Mouse (Mus musculus) midbrain, embryonic 12.5 days (tissue): Measurements from ENCODE around the gene Itga4. TPM values are rescaled to one million over a fixed set of nuclear protein-coding genes. Genes with fewer than 3 reads are reported as not detected.

Experiments
- ATAC-seq: fragments of 200-750 bp; cut with Nextera tagmentation; 2 replicates; pipeline ENCODE4 v1.8.0; 2017; ENCODE audit warnings: low read depth, moderate TSS enrichment, moderate library complexity; ENCODE audit not compliant: low FRiP score
- H3K27ac ChIP-seq: fragments of 300-500 bp; sonication (generic); replicated peaks from 2 replicates; pipeline ENCODE4 v1.5.1; 2016; ENCODE audit warnings: mild to moderate bottlenecking
- H3K27me3 ChIP-seq: fragments of 300-500 bp; sonication (generic); 2 replicates; pipeline ENCODE4 v1.6.1; 2016; ENCODE audit warnings: mild to moderate bottlenecking
- H3K36me3 ChIP-seq: fragments of 300-500 bp; sonication (generic); 2 replicates; pipeline ENCODE4 v1.6.1; 2016
- H3K4me1 ChIP-seq: fragments of 300-500 bp; sonication (generic); 2 replicates; pipeline ENCODE4 v1.6.1; 2016
- H3K4me2 ChIP-seq: fragments of 300-500 bp; sonication (generic); replicated peaks from 2 replicates; pipeline ENCODE4 v1.6.1; 2016; ENCODE audit warnings: mild to moderate bottlenecking, moderate library complexity
- H3K4me3 ChIP-seq: fragments of 300-500 bp; sonication (generic); 2 replicates; pipeline ENCODE4 v1.5.1; 2016; ENCODE audit warnings: mild to moderate bottlenecking
- H3K9ac ChIP-seq: fragments of 300-500 bp; sonication (generic); replicated peaks from 2 replicates; pipeline ENCODE4 v1.6.1; 2016; ENCODE audit warnings: mild to moderate bottlenecking, moderate library complexity
- H3K9me3 ChIP-seq: fragments of 300-500 bp; sonication (generic); 2 replicates; pipeline ENCODE4 v1.6.1; 2016; ENCODE audit warnings: mild to moderate bottlenecking
- WGBS: fragments of 180-500 bp; shearing (Covaris S2); methylation state at CpG from one replicate; pipeline ENCODE4 v1.1.7; 2016; 5-methylcytosine and 5-hydroxymethylcytosine counted together
- polyA plus RNA-seq: library from polyadenylated mRNA; unstranded; fragments of >200 nt; fragmentation: Nextera tagmentation; extraction: Ambion mirVana; gene quantifications from 2 replicates; pipeline ENCODE4 v1.2.1, GENCODE M21; 2016

Itga4 gene
- polyA plus RNA-seq, 1 experiment from 2014 or later, result 6.5 TPM

DNA sequence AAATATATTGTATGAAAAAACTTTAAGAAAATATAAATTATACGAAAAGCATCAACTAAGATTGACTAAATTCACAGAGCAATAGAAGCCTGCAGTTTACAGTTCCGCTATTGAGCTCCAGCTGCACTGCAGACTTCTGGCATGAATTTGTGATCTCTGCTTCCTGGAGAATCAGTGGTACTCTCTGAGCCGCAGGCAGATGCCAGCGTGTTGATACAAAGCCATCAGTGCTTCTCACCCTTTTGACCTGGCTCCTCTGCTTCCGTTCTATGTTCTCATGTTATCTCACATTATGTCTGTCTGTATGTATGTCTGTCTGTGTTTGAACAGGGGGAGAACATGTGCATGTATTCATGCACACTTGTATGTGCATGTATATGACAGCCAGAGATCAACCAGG is 6.9 kb upstream of the Itga4 start:
- H3K4me1 ChIP-seq, result no peaks in the 10 kb centered on the region
- H3K4me3 ChIP-seq, result no peak overlapping the region
- no peaks in the 10 kb centered on the region for H3K36me3 ChIP-seq
- H3K9me3 ChIP-seq, result no peaks in the 10 kb centered on the region
- no peak overlapping the region for H3K27ac ChIP-seq
- no peaks in the 10 kb centered on the region for H3K27me3 ChIP-seq
- H3K4me2 ChIP-seq, result no peak overlapping the region
- no peak for ATAC-seq
- H3K9ac ChIP-seq, result no peak overlapping the region
- 86% methylated on average over 5 of the region's 5 CpGs for WGBS

GRCm38 (mm10) chr2:79250510-79250909 is 4.7 kb upstream of the Itga4 start:
- no peak overlapping the region for H3K27ac ChIP-seq
- H3K4me1 ChIP-seq, result peaks cover 9% of the 10 kb centered on the region; the same call in 1 of the 2 replicates
- no peak overlapping the region for H3K9ac ChIP-seq
- H3K36me3 ChIP-seq, result no peaks in the 10 kb centered on the region
- H3K4me2 ChIP-seq, result no peak overlapping the region
- WGBS, result 36% methylated on average over 1 of the region's 1 CpGs
- H3K27me3 ChIP-seq, result 0 out of 2 replicates have a peak, but pooled peaks cover 4% of the 10 kb centered on the region
- no peak for ATAC-seq
- no peaks in the 10 kb centered on the region for H3K9me3 ChIP-seq
- no peak overlapping the region for H3K4me3 ChIP-seq

DNA sequence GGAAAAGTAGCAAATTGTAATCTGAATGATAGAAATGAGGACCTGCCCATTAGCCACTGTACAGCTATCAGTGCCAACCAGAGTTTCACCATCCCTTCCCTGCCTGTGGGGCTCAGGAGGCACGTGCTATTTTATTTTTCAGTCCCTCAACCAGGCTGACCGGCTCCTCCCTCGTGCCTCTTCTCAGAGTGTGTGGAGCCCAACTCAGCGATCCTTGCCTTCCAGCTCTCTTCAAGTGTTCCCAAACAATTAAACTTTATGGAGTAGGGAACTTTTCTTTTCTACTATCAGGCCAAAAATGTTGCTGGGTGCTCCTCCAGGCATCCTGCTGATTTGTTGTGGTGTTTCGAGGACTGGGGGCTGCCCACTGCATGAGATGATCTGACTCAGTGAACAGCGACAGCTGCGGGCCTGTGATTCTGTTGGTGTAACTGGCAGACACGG is 1.4 kb upstream of the Itga4 start:
- Histone ChIP-seq H3K9me3 (no peaks in the 10 kb centered on the region), H3K27ac (no peak overlapping the region), H3K27me3 (peaks cover 11% of the 10 kb centered on the region; the same call in 1 of the 2 replicates), H3K4me3 (no peak overlapping the region), H3K4me1 (peaks cover 15% of the 10 kb centered on the region), H3K36me3 (no peaks in the 10 kb centered on the region), H3K4me2 (no peak overlapping the region), H3K9ac (no peak overlapping the region)
- ATAC-seq, result no peak
- WGBS, result 46% methylated on average over 8 of the region's 8 CpGs

DNA sequence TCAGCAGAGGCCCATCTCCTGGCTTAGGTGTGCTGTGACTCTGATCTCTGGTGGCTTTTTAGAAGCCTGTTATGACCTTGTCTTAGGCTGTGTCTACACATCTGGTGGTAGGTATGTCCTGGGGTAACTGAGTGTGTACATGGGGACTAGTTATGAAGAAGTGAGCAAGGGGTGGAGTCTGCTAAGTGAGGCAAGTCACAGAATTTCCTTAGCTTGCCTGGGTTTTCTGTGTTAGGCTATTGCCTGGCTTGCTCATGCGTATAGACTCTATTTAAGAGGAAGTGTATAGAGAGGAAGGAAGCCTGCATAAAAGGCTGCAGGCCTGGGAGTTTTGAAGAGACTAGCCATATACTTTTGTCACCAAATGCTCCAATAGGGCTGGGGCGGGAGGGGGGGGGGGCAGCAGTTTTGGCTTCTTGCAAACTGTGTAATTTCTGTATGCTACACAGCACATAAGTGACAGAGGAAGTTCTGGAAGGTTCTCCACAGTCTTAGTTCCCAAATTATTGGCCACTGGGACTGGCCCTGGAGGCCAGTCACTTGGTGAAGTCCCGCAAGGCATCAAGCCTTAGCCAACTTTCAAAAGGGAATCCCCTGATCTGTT is 536 bp upstream of the Itga4 start:
- no peak overlapping the region for H3K27ac ChIP-seq
- H3K4me2 ChIP-seq, result peak overlapping the region; percentile 85
- peak overlapping the region; percentile 47; the same call in 1 of the 2 replicates for H3K4me3 ChIP-seq
- H3K4me1 ChIP-seq, result peaks cover 15% of the 10 kb centered on the region
- WGBS, result 50% methylated on average over 3 of the region's 3 CpGs
- H3K36me3 ChIP-seq, result no peaks in the 10 kb centered on the region
- ATAC-seq, result no peak; the same call in 1 of the 2 replicates
- no peaks in the 10 kb centered on the region for H3K9me3 ChIP-seq
- H3K27me3 ChIP-seq, result peaks cover 11% of the 10 kb centered on the region; the same call in 1 of the 2 replicates
- 0 out of 2 replicates have a peak overlapping the region, but pooled peaks have one; percentile 46 for H3K9ac ChIP-seq

DNA sequence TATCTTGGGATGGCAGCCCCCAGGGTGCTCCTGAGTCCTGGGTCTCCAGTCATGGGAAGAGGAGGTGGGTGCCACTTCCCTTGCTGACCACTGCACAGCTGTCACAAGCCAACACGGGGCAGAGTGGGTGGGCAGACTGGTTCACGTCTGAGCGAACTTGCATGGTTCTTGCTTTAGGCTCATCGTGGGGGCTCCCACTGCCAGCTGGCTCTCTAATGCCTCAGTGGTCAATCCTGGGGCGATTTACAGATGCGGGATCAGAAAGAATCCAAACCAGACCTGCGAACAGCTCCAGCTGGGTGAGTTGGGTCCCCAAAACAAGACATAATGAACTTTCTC is 744 bp downstream of the Itga4 start:
- Histone ChIP-seq H3K36me3 (no peaks in the 10 kb centered on the region), H3K4me1 (peaks cover 15% of the 10 kb centered on the region), H3K9me3 (no peaks in the 10 kb centered on the region), H3K4me3 (peak overlapping the region; percentile 47), H3K27ac (no peak overlapping the region), H3K9ac (peak overlapping the region; percentile 46), H3K4me2 (peak overlapping the region; percentile 85), H3K27me3 (peaks cover 11% of the 10 kb centered on the region; the same call in 1 of the 2 replicates)
- 11% methylated on average over 7 of the region's 7 CpGs for WGBS
- ATAC-seq, result peak; percentile 28; the same call in 1 of the 2 replicates

GRCm38 (mm10) chr2:79256376-79256775 is 1.1 kb downstream of the Itga4 start:
- Histone ChIP-seq H3K4me2 (peak overlapping the region; percentile 85), H3K4me1 (peaks cover 15% of the 10 kb centered on the region), H3K36me3 (no peaks in the 10 kb centered on the region), H3K9me3 (no peaks in the 10 kb centered on the region), H3K4me3 (peak overlapping the region; percentile 47), H3K9ac (peak overlapping the region; percentile 46; the same call in 1 of the 2 replicates), H3K27me3 (peaks cover 11% of the 10 kb centered on the region; the same call in 1 of the 2 replicates), H3K27ac (no peak overlapping the region)
- 85% methylated on average over 1 of the region's 1 CpGs for WGBS
- ATAC-seq, result no peak

DNA sequence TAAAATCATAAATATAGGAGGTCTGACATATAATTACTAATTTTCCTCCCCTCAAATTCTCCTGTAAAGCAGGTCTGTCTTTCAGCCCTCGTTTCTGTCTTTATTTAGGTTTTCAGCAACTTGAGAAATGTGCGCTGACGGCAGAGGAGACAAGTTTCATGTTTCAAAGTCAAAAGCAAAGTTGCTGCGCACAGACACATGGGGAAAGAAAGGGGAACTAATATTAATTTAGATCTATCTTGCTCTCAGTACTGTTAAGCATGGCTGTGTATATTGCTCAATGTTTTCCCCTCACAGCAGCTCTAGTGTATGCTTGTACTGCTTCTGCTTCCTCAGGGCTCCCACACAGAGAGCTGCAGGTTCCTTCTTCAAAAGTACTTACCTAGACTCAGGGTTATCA is 1.7 kb downstream of the Itga4 start:
- H3K4me2 ChIP-seq, result no peak overlapping the region; the same call in 1 of the 2 replicates
- no peak for ATAC-seq
- H3K9me3 ChIP-seq, result no peaks in the 10 kb centered on the region
- no peaks in the 10 kb centered on the region for H3K36me3 ChIP-seq
- peaks cover 15% of the 10 kb centered on the region for H3K4me1 ChIP-seq
- H3K9ac ChIP-seq, result no peak overlapping the region
- 82% methylated on average over 4 of the region's 4 CpGs for WGBS
- H3K27me3 ChIP-seq, result peaks cover 11% of the 10 kb centered on the region; the same call in 1 of the 2 replicates
- H3K4me3 ChIP-seq, result no peak overlapping the region
- no peak overlapping the region for H3K27ac ChIP-seq

DNA sequence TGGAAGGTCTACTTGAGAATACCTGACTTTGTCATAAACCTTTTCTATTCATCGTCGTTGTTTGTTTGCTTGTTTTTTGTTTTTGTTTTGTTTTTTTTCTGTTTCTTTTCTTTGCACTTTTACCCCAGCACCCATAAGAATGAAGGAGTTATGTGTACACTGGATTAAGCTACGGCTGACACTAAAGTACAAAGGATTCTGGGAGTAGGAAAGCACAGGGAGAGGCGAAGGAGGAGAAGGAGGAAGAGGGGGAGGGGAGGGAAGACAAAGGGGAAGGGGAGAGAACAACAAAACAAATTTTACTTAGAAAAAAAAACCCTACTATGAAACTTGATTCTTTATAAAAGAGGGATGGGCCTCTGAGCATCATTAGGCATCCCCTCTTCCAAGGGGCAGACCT is 2.2 kb downstream of the Itga4 start:
- H3K27ac ChIP-seq, result no peak overlapping the region
- ATAC-seq, result no peak
- H3K36me3 ChIP-seq, result no peaks in the 10 kb centered on the region
- no peaks in the 10 kb centered on the region for H3K9me3 ChIP-seq
- H3K4me1 ChIP-seq, result peaks cover 15% of the 10 kb centered on the region
- 67% methylated on average over 4 of the region's 4 CpGs for WGBS
- H3K27me3 ChIP-seq, result peaks cover 11% of the 10 kb centered on the region; the same call in 1 of the 2 replicates
- H3K4me2 ChIP-seq, result no peak overlapping the region
- H3K9ac ChIP-seq, result no peak overlapping the region
- no peak overlapping the region for H3K4me3 ChIP-seq

- Histone ChIP-seq H3K4me2 (no peak overlapping the region), H3K27me3 (peaks cover 11% of the 10 kb centered on the region; the same call in 1 of the 2 replicates), H3K9ac (no peak overlapping the region), H3K4me1 (peaks cover 15% of the 10 kb centered on the region), H3K9me3 (no peaks in the 10 kb centered on the region), H3K27ac (no peak overlapping the region), H3K36me3 (no peaks in the 10 kb centered on the region), H3K4me3 (no peak overlapping the region)
- ATAC-seq, result no peak
- 77% methylated on average over 4 of the region's 4 CpGs for WGBS
These were observed 4.1 kb downstream of the Itga4 start for GRCm38 (mm10) chr2:79259326-79259725.

DNA sequence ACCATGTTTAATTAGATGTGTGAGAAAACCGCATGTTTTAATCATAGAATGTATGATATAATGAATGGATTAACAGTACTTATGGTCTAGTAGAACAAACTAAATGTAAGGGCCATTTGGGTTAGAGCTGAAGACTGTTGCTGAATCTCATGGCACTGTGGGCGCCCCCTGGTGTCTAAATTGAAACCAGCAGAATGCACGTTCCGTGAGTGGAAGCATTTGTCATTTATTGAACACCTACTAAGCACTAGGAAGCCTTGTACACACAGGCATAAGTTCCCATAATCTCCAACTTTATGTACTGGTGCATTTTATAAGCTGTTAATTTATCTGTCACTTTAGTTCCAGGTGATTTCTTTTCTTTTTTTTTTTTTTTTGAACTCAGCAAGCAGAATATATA is 10.4 kb downstream of the Itga4 start:
- 46% methylated on average over 4 of the region's 4 CpGs for WGBS
- no peak overlapping the region for H3K9ac ChIP-seq

GRCm38 (mm10) chr2:79266480-79266879 is 11.3 kb downstream of the Itga4 start:
- H3K36me3 ChIP-seq, result no peaks in the 10 kb centered on the region
- WGBS, result 94% methylated on average over 3 of the region's 3 CpGs
- H3K9me3 ChIP-seq, result no peaks in the 10 kb centered on the region
- H3K9ac ChIP-seq, result no peak overlapping the region
- no peak overlapping the region for H3K4me2 ChIP-seq
- no peak overlapping the region for H3K27ac ChIP-seq
- no peak overlapping the region for H3K4me3 ChIP-seq
- ATAC-seq, result no peak
- 0 out of 2 replicates have a peak, but pooled peaks cover 2% of the 10 kb centered on the region for H3K4me1 ChIP-seq
- H3K27me3 ChIP-seq, result no peaks in the 10 kb centered on the region

More for the DNA sequence above, 10.4 kb downstream of the Itga4 start:
- H3K4me2 ChIP-seq, result no peak overlapping the region
- ATAC-seq, result no peak
- no peak overlapping the region for H3K27ac ChIP-seq
- H3K4me1 ChIP-seq, result 0 out of 2 replicates have a peak, but pooled peaks cover 2% of the 10 kb centered on the region
- no peaks in the 10 kb centered on the region for H3K27me3 ChIP-seq
- H3K4me3 ChIP-seq, result no peak overlapping the region
- H3K9me3 ChIP-seq, result no peaks in the 10 kb centered on the region
- no peaks in the 10 kb centered on the region for H3K36me3 ChIP-seq

GRCm38 (mm10) chr2:79267181-79267580 is 12.0 kb downstream of the Itga4 start:
- Histone ChIP-seq H3K4me2 (no peak overlapping the region), H3K9ac (no peak overlapping the region), H3K27ac (no peak overlapping the region), H3K27me3 (no peaks in the 10 kb centered on the region), H3K4me3 (no peak overlapping the region), H3K4me1 (0 out of 2 replicates have a peak, but pooled peaks cover 2% of the 10 kb centered on the region), H3K9me3 (no peaks in the 10 kb centered on the region), H3K36me3 (no peaks in the 10 kb centered on the region)
- ATAC-seq, result no peak
- WGBS, result 90% methylated on average over 3 of the region's 3 CpGs
